Mouse (Mus musculus) gastrocnemius, postnatal 4 days (tissue): ENCODE data around the gene Olfr705. TPM values are rescaled to one million over a fixed set of nuclear protein-coding genes. Genes with fewer than 3 reads are reported as not detected.
"Not testable (repeated sequence)": the region's sequence is repeated elsewhere in the genome, so short reads cannot be mapped to it uniquely, and the experiment has no call there.

ENCODE experiments used
- DNase-seq, 2 experiments: peaks; one replicate each; pipeline ENCODE4 v3.0.0; 2021 to 2022; ENCODE audit warnings: low spot score in 2 of 2, mixed read lengths in 2 of 2
- long read RNA-seq, 2 experiments: library from polyadenylated mRNA; stranded (forward); transcript quantifications; one replicate each; pipeline ENCODE4 v2.0.0; 2021
- total RNA-seq, 2 experiments: library from RNA; stranded (reverse); gene quantifications; 2 replicates each; pipeline ENCODE4 v1.2.3; 2021

Gene Olfr705
- total RNA-seq = not detected
- long read RNA-seq, experiment 1 = 0 reads
- long read RNA-seq, experiment 2 = 0 reads

DNA sequence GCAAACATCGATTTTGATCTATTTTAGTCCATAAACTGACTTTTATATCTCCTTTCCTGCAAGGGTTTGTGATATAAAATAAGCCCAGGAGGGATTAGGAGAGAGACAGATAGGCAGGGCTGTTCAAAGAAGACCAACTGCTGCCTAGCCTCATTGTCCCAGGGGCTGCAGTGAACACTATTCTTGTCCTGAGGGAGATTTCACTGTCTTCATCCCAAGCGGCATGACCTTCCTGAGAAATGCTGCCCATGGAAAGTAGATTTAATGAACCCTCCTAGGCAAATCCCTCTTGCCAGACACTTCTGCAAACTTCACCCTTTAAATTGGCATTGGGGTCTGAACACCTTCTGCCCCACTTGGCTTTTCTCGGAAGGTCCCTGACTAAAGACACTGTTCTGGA is at the start of gene Olfr705:
Olfr705 (minus strand) TSS at position 101 of the 400 bp plus-strand sequence.
- DNase-seq = no peak

DNA sequence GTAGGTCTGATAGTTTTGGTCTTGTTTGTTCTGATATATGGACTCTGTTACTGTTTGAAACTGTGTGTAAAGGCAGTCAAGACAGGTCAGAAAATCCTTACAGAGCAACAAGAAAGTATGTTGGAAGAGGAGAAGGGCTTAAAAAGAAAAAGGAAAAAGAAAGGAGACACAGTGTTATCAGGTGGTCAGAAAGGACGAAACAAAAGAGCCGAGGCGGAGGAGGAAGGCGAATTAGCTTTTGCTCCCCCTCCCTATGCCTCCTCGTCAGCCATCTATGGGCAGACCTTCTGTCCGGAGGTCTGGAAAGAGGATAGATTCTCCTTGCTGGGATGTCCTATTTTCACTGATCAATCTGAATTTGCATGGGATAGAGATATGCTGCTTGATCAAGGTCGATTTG is 44.3 kb upstream of the Olfr705 start:
- not testable (repeated sequence) for DNase-seq

DNA sequence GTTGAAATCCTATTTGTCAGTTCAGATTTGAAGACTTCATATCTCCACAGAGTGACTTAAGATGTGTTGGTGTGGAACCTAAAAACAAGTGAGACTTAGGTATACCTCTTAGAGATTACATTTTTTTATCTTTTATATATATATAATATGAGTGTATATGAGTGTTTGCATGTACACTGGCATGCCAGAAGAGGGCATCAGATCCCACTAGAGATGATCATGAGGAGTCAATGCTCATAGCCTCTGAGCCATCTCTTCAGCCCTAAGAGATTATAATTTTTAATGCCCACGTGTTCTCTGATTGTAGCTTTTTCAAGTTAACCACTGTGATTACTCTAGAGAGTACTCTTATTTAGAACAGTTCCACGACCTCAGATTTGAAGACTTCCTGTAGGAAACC is 31.0 kb upstream of the Olfr705 start, which contains the start of gene Olfr1532-ps1:
Olfr1532-ps1 (plus strand) TSS at position 326 of the 400 bp plus-strand sequence.
- no peak for DNase-seq

DNA sequence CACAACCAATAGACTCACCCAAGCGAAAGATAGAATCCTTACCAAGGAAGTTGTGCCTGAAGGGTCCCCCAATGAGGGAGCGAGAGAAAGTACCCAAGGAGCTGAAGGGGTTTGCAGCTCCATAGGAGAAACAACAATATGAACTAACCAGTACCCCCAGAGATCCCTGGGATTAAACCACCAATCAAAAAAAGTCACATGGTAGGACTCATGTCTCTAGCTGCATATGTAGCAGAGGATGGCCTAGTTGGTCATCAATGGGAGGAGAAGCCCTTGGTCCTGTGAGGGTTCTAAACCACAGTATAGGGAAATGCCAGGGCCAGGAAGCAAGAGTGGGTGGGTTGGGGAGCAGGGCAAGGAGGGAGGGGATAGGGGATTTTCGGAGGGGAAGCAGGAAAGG is 24.4 kb upstream of the Olfr705 start, which contains the start of gene Olfr707:
Olfr707 (minus strand) TSS at position 101 of the 400 bp plus-strand sequence.
- not testable (repeated sequence) for DNase-seq

DNA sequence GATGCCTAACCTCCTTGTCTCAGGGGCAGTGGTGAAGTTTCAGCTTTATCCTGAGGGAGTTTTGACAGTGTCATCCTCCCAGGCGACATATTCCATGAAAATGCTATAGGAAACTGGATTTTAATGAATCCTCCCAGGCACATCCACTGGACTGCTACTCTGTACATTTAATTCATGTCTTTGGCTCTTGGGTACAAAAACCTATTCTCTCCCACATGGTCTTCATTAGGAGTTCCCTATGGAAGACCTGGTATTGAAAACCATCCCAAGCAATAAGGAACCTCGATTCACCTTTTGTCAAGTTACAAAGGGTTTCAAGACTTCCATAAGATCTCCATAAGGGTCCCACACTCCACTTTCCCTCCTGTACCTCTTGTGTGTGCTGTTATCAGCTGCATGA is 11.4 kb upstream of the Olfr705 start, which contains the start of gene Olfr706:
Olfr706 (minus strand) TSS at position 101 of the 400 bp plus-strand sequence.
- DNase-seq = no peak

DNA sequence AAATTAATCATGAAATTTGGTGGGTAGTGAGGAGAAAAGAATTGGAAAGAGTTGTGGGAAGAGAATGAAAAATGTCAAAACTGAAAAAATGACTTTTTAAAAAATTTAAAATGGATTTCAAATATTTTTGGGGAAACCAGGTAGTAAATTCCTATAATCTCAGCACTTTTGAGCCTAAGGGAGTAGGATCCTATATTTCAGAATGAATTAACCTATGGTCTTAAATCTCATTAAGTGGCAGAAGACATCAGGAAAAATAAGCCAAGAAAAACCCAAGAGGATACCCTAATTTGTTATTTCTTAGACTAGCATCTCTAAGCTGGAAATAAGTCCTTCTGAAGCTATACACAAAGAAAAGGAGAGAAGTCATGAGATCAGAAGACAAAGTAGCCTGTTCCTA is 13.8 kb downstream of the Olfr705 start, which contains the start of gene Olfr704:
Olfr704 (plus strand) TSS at position 301 of the 400 bp plus-strand sequence.
- DNase-seq = no peak

DNA sequence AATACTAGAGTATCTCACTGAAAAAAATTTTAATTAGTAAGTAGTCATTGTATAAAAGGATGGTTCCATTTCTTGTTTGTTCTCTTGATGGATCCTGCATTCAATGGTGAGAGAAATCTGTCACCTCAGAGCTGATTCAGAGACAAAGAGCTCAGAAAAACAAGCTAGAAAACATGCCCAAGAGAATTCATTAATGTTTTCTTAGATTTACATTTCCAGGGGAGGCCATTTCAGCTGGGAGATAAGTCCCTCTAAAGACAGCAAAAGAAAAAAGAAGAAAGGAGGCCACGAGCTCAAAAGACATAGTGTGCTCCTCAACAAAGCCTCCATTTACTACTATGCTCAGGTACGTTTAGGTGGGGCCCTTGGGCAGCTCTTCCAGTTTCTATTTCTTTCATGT is 33.6 kb downstream of the Olfr705 start, which contains the start of gene Olfr703:
Olfr703 (plus strand) TSS at position 301 of the 400 bp plus-strand sequence.
- no peak for DNase-seq

DNA sequence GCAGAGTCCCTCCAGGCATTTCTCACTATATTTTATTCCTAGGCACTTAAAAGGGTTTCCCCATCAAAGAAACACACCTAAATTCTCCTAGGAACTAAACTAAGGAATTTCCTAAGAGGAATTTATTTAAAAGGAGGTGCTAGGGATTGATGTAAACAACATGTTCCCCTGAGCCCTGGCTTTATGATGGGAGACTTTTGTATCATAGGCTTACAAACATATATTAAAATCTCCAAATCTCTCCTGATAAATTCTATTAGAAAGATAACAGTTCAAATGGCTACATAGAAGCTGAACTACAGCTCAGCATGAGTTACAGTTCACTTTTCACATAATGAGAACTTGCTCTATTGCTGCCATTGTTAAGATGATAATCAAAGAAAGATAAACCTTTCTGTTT is 42.9 kb downstream of the Olfr705 start, which contains the start of gene Olfr702:
Olfr702 (minus strand) TSS at position 101 of the 400 bp plus-strand sequence.
- no peak for DNase-seq

Other genes starting within 250 kb of the Olfr705 start
- gene Olfr693, start 196.3 kb downstream of the Olfr705 start, total RNA-seq = not detected
- gene Olfr694, start 185.1 kb downstream of the Olfr705 start, total RNA-seq = not detected
- not detected for gene Olfr695, start 160.5 kb downstream of the Olfr705 start, total RNA-seq
- gene Olfr697, start 134.4 kb downstream of the Olfr705 start, total RNA-seq = not detected
- gene Olfr698, start 121.5 kb downstream of the Olfr705 start, total RNA-seq = not detected
- not detected for gene Olfr699, start 83.7 kb downstream of the Olfr705 start, total RNA-seq
- not detected for gene Olfr700, start 68.1 kb downstream of the Olfr705 start, total RNA-seq
- not detected for gene Olfr701, start 62.8 kb downstream of the Olfr705 start, total RNA-seq
- not detected for gene Olfr702, start 43.0 kb downstream of the Olfr705 start, total RNA-seq
- gene Olfr703, start 33.5 kb downstream of the Olfr705 start, total RNA-seq = not detected
- not detected for gene Olfr704, start 13.7 kb downstream of the Olfr705 start, total RNA-seq
- not detected for gene Olfr706, start 11.3 kb upstream of the Olfr705 start, total RNA-seq
- gene Olfr707, start 24.4 kb upstream of the Olfr705 start, total RNA-seq = not detected
- not detected for gene Olfr1532-ps1, start 31.1 kb upstream of the Olfr705 start, total RNA-seq
- not detected for gene Olfr709-ps1, start 55.3 kb upstream of the Olfr705 start, total RNA-seq
- not detected for gene Olfr710, start 71.4 kb upstream of the Olfr705 start, total RNA-seq
- gene Olfr6, start 87.0 kb upstream of the Olfr705 start, total RNA-seq = not detected
- not detected for gene Olfr711, start 98.6 kb upstream of the Olfr705 start, total RNA-seq
- not detected for gene Olfr2, start 129.2 kb upstream of the Olfr705 start, total RNA-seq
- not detected for gene Olfr713, start 154.3 kb upstream of the Olfr705 start, total RNA-seq
- not detected for gene Olfr714, start 194.1 kb upstream of the Olfr705 start, total RNA-seq
- not detected for gene Olfr17, start 216.3 kb upstream of the Olfr705 start, total RNA-seq
- not detected for gene Olfr715b, start 233.5 kb upstream of the Olfr705 start, total RNA-seq